Mouse (Mus musculus) neural tube, embryonic 14.5 days (tissue): ENCODE measurements around the gene Cer1. TPM values are rescaled to one million over a fixed set of nuclear protein-coding genes. Genes with fewer than 3 reads are reported as not detected.

Source experiments
- ATAC-seq: fragments of 200-750 bp; cut with Nextera tagmentation; 2 replicates; pipeline ENCODE4 v1.8.0; 2017; ENCODE audit warnings: low read depth, mild to moderate bottlenecking, moderate TSS enrichment, moderate library complexity
- H3K27ac ChIP-seq: fragments of 300-500 bp; sonication (generic); 2 replicates; pipeline ENCODE4 v1.5.1; 2014; ENCODE audit warnings: low read depth, mild to moderate bottlenecking, control low read depth, low read length, moderate library complexity, mixed read lengths
- H3K27me3 ChIP-seq: fragments of 300-500 bp; sonication (generic); 2 replicates; pipeline ENCODE4 v1.6.1; 2014; ENCODE audit warnings: low read length; ENCODE audit not compliant: control insufficient read depth, insufficient read depth
- H3K36me3 ChIP-seq: fragments of 300-500 bp; sonication (generic); 2 replicates; pipeline ENCODE4 v1.6.1; 2014; ENCODE audit warnings: low read length, mixed read lengths; ENCODE audit not compliant: control insufficient read depth, insufficient read depth
- H3K4me1 ChIP-seq: fragments of 300-500 bp; sonication (generic); 2 replicates; pipeline ENCODE4 v1.6.1; 2014; ENCODE audit warnings: low read length; ENCODE audit not compliant: control insufficient read depth, insufficient read depth
- H3K4me2 ChIP-seq: fragments of 300-500 bp; sonication (generic); 2 replicates; pipeline ENCODE4 v1.6.1; 2014; ENCODE audit warnings: mild to moderate bottlenecking, low read depth, low read length, control low read depth
- H3K4me3 ChIP-seq: fragments of 300-500 bp; sonication (generic); 2 replicates; pipeline ENCODE4 v1.5.1; 2014; ENCODE audit warnings: low read depth, low read length, control low read depth, mixed read lengths
- H3K9ac ChIP-seq: fragments of 300-500 bp; sonication (generic); replicated peaks from 2 replicates; pipeline ENCODE4 v1.6.1; 2014; ENCODE audit warnings: low read depth, mild to moderate bottlenecking, control low read depth, low read length, mixed read lengths
- H3K9me3 ChIP-seq: fragments of 300-500 bp; sonication (generic); 2 replicates; pipeline ENCODE4 v1.6.1; 2016; ENCODE audit warnings: low read length; ENCODE audit not compliant: control insufficient read depth
- WGBS: fragments of 180-500 bp; shearing (Covaris S2); extraction: QIAGEN DNeasy Blood & Tissue Kit; methylation state at CpG from one replicate; pipeline ENCODE4 v1.1.7; 2014; 5-methylcytosine and 5-hydroxymethylcytosine counted together
- polyA plus RNA-seq: library from polyadenylated mRNA; unstranded; fragments of >200 nt; fragmentation: Nextera tagmentation; extraction: Ambion mirVana; gene quantifications from 2 replicates; pipeline ENCODE4 v1.2.1, GENCODE M21; 2014

Cer1 gene
- polyA plus RNA-seq, 1 experiment from 2014 or later, result not detected

- Histone ChIP-seq H3K4me3 (no peak overlapping the region), H3K36me3 (no peaks in the 10 kb centered on the region), H3K27me3 (no peaks in the 10 kb centered on the region), H3K9me3 (no peaks in the 10 kb centered on the region), H3K9ac (no peak overlapping the region), H3K27ac (no peak overlapping the region), H3K4me2 (no peak overlapping the region), H3K4me1 (no peaks in the 10 kb centered on the region)
- 86% methylated on average over 9 of the region's 9 CpGs for WGBS
- no peak for ATAC-seq
These were observed 2.4 kb downstream of the Cer1 start for GRCm38 (mm10) chr4:82882500-82882899.

DNA sequence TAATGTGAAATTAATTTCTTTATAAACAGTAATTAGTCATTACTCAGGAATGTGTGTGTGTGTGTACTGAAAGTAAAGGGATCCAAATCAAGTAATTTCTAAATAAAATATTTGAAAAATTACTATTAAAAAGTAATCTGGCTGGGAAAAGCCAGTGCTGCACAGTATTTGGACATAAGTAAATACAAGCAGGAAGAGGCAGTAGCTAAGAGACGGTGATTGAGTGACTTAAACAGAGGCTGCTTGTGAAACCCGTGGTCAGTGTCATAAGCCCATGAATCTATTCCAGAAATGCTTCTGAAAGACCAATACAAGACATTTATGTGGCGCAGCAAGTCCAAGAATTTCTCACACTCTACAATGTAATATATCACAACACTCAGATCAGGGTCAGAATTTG lies 3.6 kb downstream of the Cer1 start:
- no peaks in the 10 kb centered on the region for H3K36me3 ChIP-seq
- H3K4me1 ChIP-seq, result no peaks in the 10 kb centered on the region
- H3K27me3 ChIP-seq, result no peaks in the 10 kb centered on the region
- ATAC-seq, result no peak
- no peak overlapping the region for H3K4me3 ChIP-seq
- no peak overlapping the region for H3K27ac ChIP-seq
- H3K4me2 ChIP-seq, result no peak overlapping the region
- 81% methylated on average over 3 of the region's 3 CpGs for WGBS
- no peak overlapping the region for H3K9ac ChIP-seq
- no peaks in the 10 kb centered on the region for H3K9me3 ChIP-seq

- no peaks in the 10 kb centered on the region for H3K27me3 ChIP-seq
- no peak overlapping the region for H3K4me2 ChIP-seq
- ATAC-seq, result no peak
- H3K27ac ChIP-seq, result no peak overlapping the region
- WGBS, result 87% methylated on average over 2 of the region's 2 CpGs
- H3K4me1 ChIP-seq, result no peaks in the 10 kb centered on the region
- no peaks in the 10 kb centered on the region for H3K9me3 ChIP-seq
- H3K4me3 ChIP-seq, result no peak overlapping the region
- H3K36me3 ChIP-seq, result no peaks in the 10 kb centered on the region
- H3K9ac ChIP-seq, result no peak overlapping the region
These were observed 4.7 kb downstream of the Cer1 start for GRCm38 (mm10) chr4:82880243-82880642.

DNA sequence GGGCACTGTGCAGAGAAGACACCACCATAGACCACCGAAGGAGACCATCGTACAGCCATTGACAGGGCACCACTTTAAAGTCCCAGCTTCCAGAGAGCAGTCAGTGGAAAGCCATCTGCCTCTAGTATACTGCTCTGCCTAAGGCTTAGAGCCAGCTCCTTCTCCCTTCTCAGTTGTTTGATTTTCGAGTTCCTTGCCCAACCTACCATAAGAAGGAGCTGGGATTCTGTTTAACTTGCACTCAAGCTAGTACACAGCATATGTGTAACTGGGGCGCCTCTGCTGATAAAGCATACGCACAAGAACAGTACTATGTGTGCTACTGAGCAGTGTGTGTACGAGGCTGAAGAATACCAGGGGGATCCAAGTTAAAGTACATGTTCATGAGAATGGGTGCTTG lies 5.8 kb downstream of the Cer1 start:
- H3K4me3 ChIP-seq, result no peak overlapping the region
- H3K4me1 ChIP-seq, result no peaks in the 10 kb centered on the region
- WGBS, result 77% methylated on average over 6 of the region's 6 CpGs
- H3K9me3 ChIP-seq, result no peaks in the 10 kb centered on the region
- ATAC-seq, result no peak
- H3K27ac ChIP-seq, result no peak overlapping the region
- no peaks in the 10 kb centered on the region for H3K27me3 ChIP-seq
- no peak overlapping the region for H3K4me2 ChIP-seq
- H3K36me3 ChIP-seq, result no peaks in the 10 kb centered on the region
- no peak overlapping the region for H3K9ac ChIP-seq

DNA sequence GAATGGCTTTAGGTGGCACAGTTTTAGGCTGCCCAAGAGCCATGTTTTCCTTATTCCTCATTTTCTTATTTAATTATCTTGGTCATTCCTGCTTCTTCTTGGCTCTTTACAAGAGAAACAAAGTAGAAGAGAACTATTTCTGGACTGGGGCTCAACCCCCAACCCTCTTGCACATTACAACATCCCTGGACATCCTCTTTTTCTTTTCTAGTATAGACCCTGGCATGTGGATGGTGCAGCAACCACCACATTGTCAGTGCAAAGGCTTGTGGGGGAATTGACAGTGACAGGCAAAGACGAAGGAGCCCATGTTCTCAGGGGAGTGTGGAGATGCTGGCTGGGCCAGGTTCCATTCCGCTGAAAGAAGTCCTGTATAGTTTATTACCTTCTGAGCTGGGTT lies 8.3 kb downstream of the Cer1 start:
- no peaks in the 10 kb centered on the region for H3K4me1 ChIP-seq
- H3K9ac ChIP-seq, result no peak overlapping the region
- 81% methylated on average over 2 of the region's 2 CpGs for WGBS
- H3K27ac ChIP-seq, result no peak overlapping the region
- H3K9me3 ChIP-seq, result no peaks in the 10 kb centered on the region
- no peaks in the 10 kb centered on the region for H3K27me3 ChIP-seq
- H3K36me3 ChIP-seq, result no peaks in the 10 kb centered on the region
- no peak overlapping the region for H3K4me3 ChIP-seq
- no peak for ATAC-seq
- no peak overlapping the region for H3K4me2 ChIP-seq

DNA sequence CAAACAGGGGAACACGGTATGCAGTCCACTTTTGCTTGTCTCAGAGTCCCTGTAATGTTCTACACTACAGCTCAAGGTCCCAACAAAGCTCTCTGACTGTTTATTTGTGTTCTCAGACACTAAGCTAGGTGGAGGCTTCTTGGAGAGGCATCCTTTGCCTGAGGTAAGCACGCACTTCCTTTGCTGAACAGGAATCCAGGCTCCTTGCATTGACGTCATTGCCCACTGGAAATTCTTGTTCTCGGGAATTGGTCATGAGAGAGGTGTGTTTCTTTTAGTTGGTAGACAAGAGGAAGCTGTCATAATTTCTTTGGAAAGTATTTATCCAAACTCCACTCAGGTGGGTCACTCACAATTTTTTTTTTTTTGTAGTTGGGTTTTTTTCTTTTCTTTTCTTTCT lies 9.4 kb downstream of the Cer1 start:
- Histone ChIP-seq H3K9ac (no peak overlapping the region), H3K27ac (no peak overlapping the region), H3K4me2 (no peak overlapping the region), H3K4me3 (no peak overlapping the region), H3K27me3 (no peaks in the 10 kb centered on the region), H3K4me1 (no peaks in the 10 kb centered on the region), H3K36me3 (no peaks in the 10 kb centered on the region), H3K9me3 (no peaks in the 10 kb centered on the region)
- ATAC-seq, result no peak
- 82% methylated on average over 4 of the region's 4 CpGs for WGBS

GRCm38 (mm10) chr4:82874791-82875190 lies 10.2 kb downstream of the Cer1 start:
- no peak overlapping the region for H3K9ac ChIP-seq
- 75% methylated on average over 4 of the region's 4 CpGs for WGBS
- no peak overlapping the region for H3K4me2 ChIP-seq
- no peak overlapping the region for H3K4me3 ChIP-seq
- no peak overlapping the region for H3K27ac ChIP-seq
- H3K9me3 ChIP-seq, result no peaks in the 10 kb centered on the region
- H3K27me3 ChIP-seq, result no peaks in the 10 kb centered on the region
- ATAC-seq, result no peak
- H3K36me3 ChIP-seq, result no peaks in the 10 kb centered on the region
- H3K4me1 ChIP-seq, result no peaks in the 10 kb centered on the region

- Histone ChIP-seq H3K4me2 (no peak overlapping the region), H3K4me1 (no peaks in the 10 kb centered on the region), H3K27me3 (no peaks in the 10 kb centered on the region), H3K36me3 (no peaks in the 10 kb centered on the region), H3K27ac (no peak overlapping the region), H3K4me3 (no peak overlapping the region), H3K9me3 (no peaks in the 10 kb centered on the region), H3K9ac (no peak overlapping the region)
- WGBS, result 86% methylated on average over 4 of the region's 4 CpGs
- ATAC-seq, result no peak
These were observed 12.4 kb downstream of the Cer1 start for GRCm38 (mm10) chr4:82872548-82872947.

GRCm38 (mm10) chr4:82872121-82872520 lies 12.8 kb downstream of the Cer1 start:
- H3K4me3 ChIP-seq, result no peak overlapping the region
- no peaks in the 10 kb centered on the region for H3K36me3 ChIP-seq
- H3K9me3 ChIP-seq, result no peaks in the 10 kb centered on the region
- no peak overlapping the region for H3K27ac ChIP-seq
- ATAC-seq, result no peak
- H3K9ac ChIP-seq, result no peak overlapping the region
- no peaks in the 10 kb centered on the region for H3K27me3 ChIP-seq
- H3K4me2 ChIP-seq, result no peak overlapping the region
- no peaks in the 10 kb centered on the region for H3K4me1 ChIP-seq
- WGBS, result 45% methylated on average over 6 of the region's 6 CpGs

GRCm38 (mm10) chr4:82870931-82871330 lies 14.0 kb downstream of the Cer1 start:
- Histone ChIP-seq H3K4me2 (no peak overlapping the region), H3K36me3 (no peaks in the 10 kb centered on the region), H3K4me1 (no peaks in the 10 kb centered on the region), H3K9me3 (no peaks in the 10 kb centered on the region), H3K9ac (no peak overlapping the region), H3K27me3 (no peaks in the 10 kb centered on the region), H3K4me3 (no peak overlapping the region), H3K27ac (no peak overlapping the region)
- ATAC-seq, result no peak
- WGBS, result 78% methylated on average over 6 of the region's 6 CpGs
